Mouse (Mus musculus): ENCODE measurements around the gene Meis2.

Meis2 gene

GRCm38 (mm10) chr2:115854007-115854827, 211.4 kb downstream of the Meis2 start:
- no peak for DNase-seq

DNA sequence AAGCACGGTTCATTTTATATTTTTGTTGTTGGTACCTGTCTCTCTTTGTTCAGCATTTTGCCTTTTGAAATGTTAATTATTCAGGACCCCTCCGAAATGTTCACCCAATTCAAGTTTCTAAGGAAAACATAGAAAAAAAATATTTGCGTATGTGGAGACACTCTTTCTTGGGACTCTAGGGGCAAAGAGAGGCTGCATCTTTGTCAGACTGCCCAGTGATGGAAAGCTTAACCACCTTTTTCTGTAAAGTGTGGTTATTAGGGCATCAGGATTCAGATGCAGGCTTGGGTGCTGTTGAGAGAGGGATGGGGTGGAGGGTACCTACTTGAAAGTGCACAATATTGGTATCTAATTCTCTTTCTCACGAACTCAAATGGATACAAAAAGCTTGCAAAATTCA, 212.4 kb downstream of the Meis2 start:
- DNase-seq: no peak

- DNase-seq: no peak
Measured at GRCm38 (mm10) chr2:115852615-115853014, 213.0 kb downstream of the Meis2 start.

DNA sequence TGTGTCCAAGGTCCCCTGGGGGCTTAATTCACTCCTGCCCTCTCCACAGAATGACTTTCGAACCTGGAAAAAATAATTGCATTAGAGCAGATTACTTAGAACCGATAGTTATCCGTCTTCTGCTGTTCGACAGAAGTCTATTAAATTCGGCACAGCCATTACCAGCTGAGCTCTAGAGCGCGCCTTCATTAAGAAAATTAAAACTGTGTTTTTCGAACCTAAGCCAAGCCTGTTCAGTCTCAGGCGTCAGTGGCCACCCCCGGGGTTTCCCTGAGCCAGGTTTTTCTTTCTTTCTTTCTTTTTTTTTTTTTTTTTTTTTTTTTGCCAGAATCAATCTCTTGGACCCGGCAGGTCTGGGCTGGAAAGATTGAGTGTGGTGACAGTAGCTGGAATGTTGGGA, 213.5 kb downstream of the Meis2 start:
- DNase-seq: no peak

- DNase-seq: no peak
Measured at GRCm38 (mm10) chr2:115850961-115851360, 214.7 kb downstream of the Meis2 start.

DNA sequence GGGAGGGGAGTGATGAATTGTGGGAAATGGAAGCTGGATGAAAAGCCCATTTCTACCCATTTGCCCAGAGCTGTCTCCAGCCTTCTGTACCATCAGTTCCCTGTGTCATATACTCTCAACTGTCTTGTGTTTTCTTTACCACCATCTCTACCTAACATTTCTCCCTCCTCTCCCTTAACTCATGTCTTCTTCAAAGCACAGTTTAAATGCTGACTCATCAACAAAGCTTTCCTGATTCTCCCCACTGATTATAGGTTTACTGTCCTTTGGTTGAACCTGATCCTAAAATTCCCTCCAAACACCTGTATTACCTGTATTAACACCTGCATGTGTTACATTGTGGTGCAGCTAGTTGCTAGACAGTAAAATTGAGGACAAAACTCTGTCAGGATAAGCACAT, 222.8 kb downstream of the Meis2 start:
- DNase-seq: no peak

- DNase-seq: no peak
Measured at GRCm38 (mm10) chr2:115836034-115836433, 229.6 kb downstream of the Meis2 start.

GRCm38 (mm10) chr2:115822361-115822760, 243.3 kb downstream of the Meis2 start:
- no peak for DNase-seq

- no peak for DNase-seq
Measured at GRCm38 (mm10) chr2:115817959-115818358, 247.7 kb downstream of the Meis2 start.

DNA sequence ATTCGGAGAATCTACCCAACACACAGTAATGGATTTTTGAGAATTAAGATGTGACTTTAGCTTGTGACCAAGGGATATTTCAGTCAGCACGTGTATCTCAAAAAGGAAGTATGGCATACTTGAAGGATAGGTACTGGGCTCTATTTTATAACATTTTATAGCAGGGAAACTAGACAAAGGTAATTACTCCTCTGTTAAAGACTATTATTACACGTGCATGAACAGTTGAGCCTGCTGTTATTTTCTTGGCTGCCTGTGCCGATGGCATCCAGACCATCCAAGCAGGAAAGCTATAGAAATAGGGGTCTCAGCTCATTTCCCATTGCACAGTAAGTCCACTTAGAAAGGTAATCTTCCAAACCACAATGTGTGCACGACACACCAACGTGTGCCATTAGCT, 251.9 kb downstream of the Meis2 start:
- no peak for DNase-seq

DNA sequence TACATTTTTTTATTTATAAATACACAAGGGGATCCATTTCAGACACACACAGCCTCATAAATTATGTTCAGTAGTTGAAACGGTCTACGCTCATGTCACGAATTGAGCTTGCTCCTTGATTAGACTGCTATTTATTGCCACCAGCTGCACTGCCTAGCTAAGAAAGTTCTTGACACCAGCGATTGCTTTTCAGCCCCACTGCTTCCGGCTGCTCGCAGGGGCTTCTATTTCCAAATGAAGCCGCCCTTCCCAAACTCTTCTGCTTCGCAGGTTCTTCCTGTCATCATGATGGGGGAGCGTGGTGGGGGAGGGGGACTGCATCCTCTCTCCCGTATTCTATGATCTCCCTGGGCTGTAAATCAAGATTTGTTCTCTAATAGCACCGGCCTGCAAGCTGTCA, 252.3 kb downstream of the Meis2 start:
- no peak for DNase-seq
